Mouse (Mus musculus) left cerebral cortex, postnatal 36 days (tissue): ENCODE results near the gene Ipo5. TPM values are rescaled to one million over a fixed set of nuclear protein-coding genes. Genes with fewer than 3 reads are reported as not detected.
A peak's percentile ranks its signal among the peaks of the same experiment; 100 is the strongest.

Experiments
- DNase-seq, 2 experiments: peaks; one replicate each; pipeline ENCODE4 v3.0.0; 2021 to 2022; ENCODE audit warnings: low spot score in 2 of 2, mixed read lengths in 1 of 2
- intact Hi-C: fragments of 180-260 bp; cut with DNase I; formaldehyde crosslinking; loops from one replicate; pipeline ENCODE4 v1.15.1; 2025
- total RNA-seq, 2 experiments: library from RNA; stranded (reverse); gene quantifications; 2 replicates each; pipeline ENCODE4 v1.2.3; 2021

The Ipo5 gene
- total RNA-seq, 2 experiments from 2014 or later: 107 to 110 TPM

DNA sequence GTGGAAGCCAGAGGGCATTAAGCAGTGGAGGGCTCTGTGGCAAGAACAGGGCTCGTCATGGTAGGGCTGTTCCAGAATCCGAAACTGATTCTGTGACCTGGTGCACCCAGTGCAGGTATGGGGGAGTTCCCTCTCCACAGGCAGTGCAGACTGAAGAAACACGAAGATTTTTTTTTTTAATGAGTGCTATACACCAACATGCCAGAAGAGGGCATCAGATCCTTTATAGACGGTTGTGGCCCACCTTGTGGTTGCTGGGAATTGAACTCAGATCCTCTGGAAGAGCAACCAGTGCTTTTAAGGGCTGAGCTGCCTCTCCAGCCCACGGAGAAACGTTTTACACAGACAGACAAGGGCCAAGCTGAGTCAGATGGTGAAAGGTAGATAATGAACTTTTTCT is 60.3 kb downstream of the Ipo5 start:
- no peak for DNase-seq
- intact Hi-C loops: no loop called here

DNA sequence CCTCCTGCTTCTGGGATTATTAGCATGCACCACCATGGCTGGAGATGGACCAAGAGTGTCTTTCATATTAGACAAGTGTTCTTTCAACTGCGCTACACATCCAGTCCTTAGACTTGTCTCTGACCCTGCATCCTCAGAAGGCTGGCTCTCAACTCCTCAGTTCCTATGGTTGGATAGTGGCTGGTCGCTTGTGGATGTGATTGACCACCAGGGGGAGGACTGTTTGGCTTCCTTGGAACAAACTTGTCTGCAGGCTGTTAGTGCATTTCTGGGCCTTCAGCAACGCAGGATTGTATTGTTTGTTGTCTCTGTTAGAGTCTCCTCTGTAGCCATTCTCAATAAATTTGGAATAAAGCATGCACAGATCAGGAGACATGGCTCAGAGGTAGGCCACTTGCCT is 68.5 kb downstream of the Ipo5 start:
- intact Hi-C loops: no loop called here
- DNase-seq: no peak

DNA sequence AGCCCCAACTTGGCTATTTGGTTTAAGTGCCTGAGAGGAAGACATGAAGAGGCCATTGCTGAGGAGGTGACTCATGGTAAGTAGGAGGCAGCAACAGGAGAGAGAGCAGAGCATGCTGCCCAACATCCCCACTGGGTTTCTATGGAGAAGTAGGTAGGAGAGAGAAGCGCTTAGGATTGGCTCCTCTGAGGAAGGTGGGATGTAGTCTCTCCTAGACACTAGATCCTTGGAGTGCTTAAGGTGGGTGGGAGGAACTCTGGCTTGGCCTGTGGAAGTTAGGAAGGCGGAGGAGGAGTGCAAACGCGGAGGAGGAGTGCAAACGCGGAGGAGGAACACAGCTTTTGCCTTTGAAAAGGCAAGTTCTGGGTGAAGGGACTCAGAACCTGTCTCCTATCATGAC is 78.1 kb downstream of the Ipo5 start:
- intact Hi-C loops: no loop called here
- peak; percentile 40 to 50 for DNase-seq

Other genes with a start within 250 kb of the Ipo5 start
- 100 to 1,000 TPM; 130 to 160 TPM for gene Farp1, start 124.0 kb downstream of the Ipo5 start, total RNA-seq